Mouse (Mus musculus): Measurements from ENCODE around the gene Zfp750.

DNA sequence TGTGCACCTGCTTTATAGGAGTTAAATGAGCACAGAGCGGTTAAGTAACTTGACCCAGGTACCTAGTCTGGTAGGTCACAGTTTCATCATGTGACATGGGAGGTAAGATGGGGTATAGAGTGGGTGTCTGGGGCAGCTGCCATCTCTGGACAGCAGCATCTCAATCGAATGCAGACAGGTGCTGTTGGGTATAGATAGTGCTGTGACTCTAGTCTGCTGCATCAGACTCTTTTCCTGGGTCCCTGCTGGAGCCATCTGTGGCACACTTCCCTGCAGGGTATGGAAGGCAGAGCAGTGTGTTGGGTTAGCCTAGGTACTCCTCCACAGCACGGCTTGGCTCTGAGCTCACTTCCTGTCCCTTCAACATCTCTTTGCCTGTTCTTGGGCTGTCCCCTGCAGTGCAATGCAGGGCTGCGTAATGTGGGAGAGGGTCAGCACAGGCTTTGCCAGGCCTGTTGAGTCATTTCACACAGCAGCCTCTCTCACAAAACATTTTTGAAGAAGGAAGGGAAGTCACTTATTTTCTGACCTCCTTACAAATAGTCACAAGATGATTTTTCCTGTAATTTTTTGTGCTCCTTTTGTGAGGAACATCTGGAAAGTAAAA, 3.1 kb upstream of the Zfp750 start:
- TF ChIP-seq CTCF (IDR thresholded peaks at IDR 0.05; ENCODE audit: borderline replicate concordance, insufficient read depth, low read length): no peak
- no peak for TF ChIP-seq POLR2A (IDR thresholded peaks at IDR 0.05; ENCODE audit: low read depth, low read length)

All from embryonic fibroblast, embryonic 13.5 days (primary cell).